Mouse (Mus musculus): ENCODE data around the gene Pip4p1. TPM values are rescaled to one million over a fixed set of nuclear protein-coding genes. Genes with fewer than 3 reads are reported as not detected.

Pip4p1 gene
- polyA plus RNA-seq, 1 experiment from 2014 or later: 52.8 TPM

DNA sequence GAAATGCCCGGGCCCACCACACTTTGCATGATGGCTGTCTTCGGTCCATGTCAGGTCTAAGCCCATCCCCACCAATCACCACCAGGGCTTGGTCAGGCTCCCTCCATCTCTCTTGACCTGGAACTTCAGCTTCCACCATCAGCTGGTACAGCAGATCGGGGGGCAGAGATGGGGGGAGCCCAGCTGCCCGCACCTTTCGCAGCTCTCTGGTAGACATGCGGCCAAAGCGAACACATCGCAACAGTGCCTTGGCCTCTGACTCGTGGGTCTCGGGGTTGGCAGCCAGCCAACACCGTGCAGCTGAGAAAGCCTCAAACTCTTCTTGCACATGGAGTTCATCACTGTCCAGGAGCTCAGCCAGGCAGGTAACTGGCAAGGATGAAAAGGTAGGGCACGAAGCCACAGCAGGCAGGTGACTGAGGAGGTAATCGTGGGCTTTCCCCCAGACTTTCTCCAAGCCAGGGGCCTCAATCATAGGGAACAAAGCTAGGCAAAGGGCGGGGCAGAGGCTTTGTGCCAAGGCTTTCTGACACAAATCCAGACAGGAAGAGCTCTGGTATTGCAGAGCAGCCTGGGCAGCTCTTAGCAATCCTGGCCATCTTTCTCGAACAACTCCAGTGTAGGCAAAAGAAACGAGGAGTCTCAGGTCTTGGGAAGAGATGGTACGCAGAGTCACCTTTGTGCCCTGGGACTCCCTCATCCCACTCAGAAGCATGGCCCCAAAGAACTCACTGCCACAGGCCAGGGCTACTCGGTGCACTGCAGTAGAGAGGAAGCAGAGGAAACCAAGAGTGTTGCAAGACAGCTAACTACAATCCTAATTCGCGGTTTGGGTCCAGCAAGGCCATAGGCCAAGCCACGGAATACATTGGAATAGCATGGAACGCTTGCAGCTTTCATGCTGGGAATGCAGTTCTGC, 37.9 kb downstream of the Pip4p1 start:
- Histone ChIP-seq H3K4me3 (ENCODE audit: low read depth, low read length) (no peak overlapping the region), H3K9ac (ENCODE audit: low read length) (no peak overlapping the region), H3K36me3 (ENCODE audit: control insufficient read depth, insufficient read depth, low read length) (no peaks in the 10 kb centered on the region), H3K4me2 (ENCODE audit: low read depth, severe bottlenecking) (no peak overlapping the region), H3K4me1 (ENCODE audit: control insufficient read depth, insufficient read depth, low read length) (peaks cover 3% of the 10 kb centered on the region; the same call in 1 of the 2 replicates), H3K27ac (replicated peaks; ENCODE audit: low read depth, low read length) (no peak overlapping the region), H3K27me3 (ENCODE audit: control insufficient read depth, insufficient read depth, low read length) (peaks cover 11% of the 10 kb centered on the region; the same call in 1 of the 2 replicates), H3K9me3 (ENCODE audit: control insufficient read depth, low read length) (no peaks in the 10 kb centered on the region)
- DNase-seq (ENCODE audit: low spot score) (no peak), ATAC-seq (ENCODE audit: insufficient number of reproducible peaks, low FRiP score, low TSS enrichment, low read depth) (no peak)
- WGBS: 90% methylated on average over 22 of the region's 22 CpGs

DNA sequence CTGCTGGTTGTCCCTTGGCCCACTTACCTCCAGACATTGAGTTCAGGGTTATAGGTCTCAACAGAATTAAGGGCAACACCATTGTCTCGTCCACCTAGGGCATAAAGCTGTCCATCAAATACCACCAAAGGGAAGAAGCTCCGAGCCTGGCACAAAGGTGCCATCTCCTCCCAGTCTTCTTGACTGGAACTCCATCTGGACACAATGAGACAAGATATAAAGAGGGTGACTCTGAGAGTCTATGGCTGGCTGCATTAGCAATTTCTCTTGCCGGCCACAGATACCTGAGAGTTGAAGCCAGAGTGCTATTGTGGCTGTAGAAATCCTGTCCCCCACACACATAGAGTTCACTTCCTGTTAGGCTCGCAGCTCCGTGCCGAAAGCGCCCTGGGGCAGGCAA, 38.6 kb downstream of the Pip4p1 start:
- ATAC-seq (ENCODE audit: insufficient number of reproducible peaks, low FRiP score, low TSS enrichment, low read depth) (no peak), DNase-seq (ENCODE audit: low spot score) (no peak)
- no peak overlapping the region for H3K4me3 ChIP-seq (ENCODE audit: low read depth, low read length)
- H3K27ac ChIP-seq (replicated peaks; ENCODE audit: low read depth, low read length): no peak overlapping the region
- peaks cover 3% of the 10 kb centered on the region; the same call in 1 of the 2 replicates for H3K4me1 ChIP-seq (ENCODE audit: control insufficient read depth, insufficient read depth, low read length)
- no peak overlapping the region for H3K9ac ChIP-seq (ENCODE audit: low read length)
- WGBS: 89% methylated on average over 7 of the region's 7 CpGs
- H3K9me3 ChIP-seq (ENCODE audit: control insufficient read depth, low read length): no peaks in the 10 kb centered on the region
- H3K36me3 ChIP-seq (ENCODE audit: control insufficient read depth, insufficient read depth, low read length): no peaks in the 10 kb centered on the region
- H3K4me2 ChIP-seq (ENCODE audit: low read depth, severe bottlenecking): no peak overlapping the region
- H3K27me3 ChIP-seq (ENCODE audit: control insufficient read depth, insufficient read depth, low read length): peaks cover 5% of the 10 kb centered on the region; the same call in 1 of the 2 replicates

DNA sequence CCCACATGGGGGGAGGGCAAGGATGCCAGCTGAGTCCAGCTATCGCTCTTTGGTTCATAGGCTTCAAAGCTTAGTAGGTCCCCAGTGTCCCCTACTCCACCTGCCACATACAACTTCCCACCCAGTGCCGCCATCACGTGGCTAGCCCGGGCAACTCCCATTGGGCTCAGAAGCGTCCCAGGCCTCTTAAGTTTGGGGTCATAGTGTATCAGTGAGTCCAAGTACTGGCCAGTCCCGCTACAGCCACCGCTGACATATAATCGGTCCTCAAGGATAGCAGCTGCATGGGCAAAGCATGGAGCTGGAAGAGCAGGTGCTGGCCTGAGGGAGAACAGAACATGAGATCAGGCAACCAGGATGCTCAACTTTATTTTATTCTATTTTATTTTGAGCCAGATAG, 39.0 kb downstream of the Pip4p1 start:
- H3K27ac ChIP-seq (replicated peaks; ENCODE audit: low read depth, low read length): no peak overlapping the region
- peaks cover under 1% of the 10 kb centered on the region; the same call in 1 of the 2 replicates for H3K4me1 ChIP-seq (ENCODE audit: control insufficient read depth, insufficient read depth, low read length)
- H3K4me2 ChIP-seq (ENCODE audit: low read depth, severe bottlenecking): no peak overlapping the region
- 95% methylated on average over 8 of the region's 8 CpGs for WGBS
- ATAC-seq (ENCODE audit: insufficient number of reproducible peaks, low FRiP score, low TSS enrichment, low read depth): no peak
- no peak for DNase-seq (ENCODE audit: low spot score)
- H3K9me3 ChIP-seq (ENCODE audit: control insufficient read depth, low read length): no peaks in the 10 kb centered on the region
- H3K4me3 ChIP-seq (ENCODE audit: low read depth, low read length): no peak overlapping the region
- H3K36me3 ChIP-seq (ENCODE audit: control insufficient read depth, insufficient read depth, low read length): no peaks in the 10 kb centered on the region
- H3K9ac ChIP-seq (ENCODE audit: low read length): no peak overlapping the region
- H3K27me3 ChIP-seq (ENCODE audit: control insufficient read depth, insufficient read depth, low read length): peaks cover 2% of the 10 kb centered on the region; the same call in 1 of the 2 replicates

DNA sequence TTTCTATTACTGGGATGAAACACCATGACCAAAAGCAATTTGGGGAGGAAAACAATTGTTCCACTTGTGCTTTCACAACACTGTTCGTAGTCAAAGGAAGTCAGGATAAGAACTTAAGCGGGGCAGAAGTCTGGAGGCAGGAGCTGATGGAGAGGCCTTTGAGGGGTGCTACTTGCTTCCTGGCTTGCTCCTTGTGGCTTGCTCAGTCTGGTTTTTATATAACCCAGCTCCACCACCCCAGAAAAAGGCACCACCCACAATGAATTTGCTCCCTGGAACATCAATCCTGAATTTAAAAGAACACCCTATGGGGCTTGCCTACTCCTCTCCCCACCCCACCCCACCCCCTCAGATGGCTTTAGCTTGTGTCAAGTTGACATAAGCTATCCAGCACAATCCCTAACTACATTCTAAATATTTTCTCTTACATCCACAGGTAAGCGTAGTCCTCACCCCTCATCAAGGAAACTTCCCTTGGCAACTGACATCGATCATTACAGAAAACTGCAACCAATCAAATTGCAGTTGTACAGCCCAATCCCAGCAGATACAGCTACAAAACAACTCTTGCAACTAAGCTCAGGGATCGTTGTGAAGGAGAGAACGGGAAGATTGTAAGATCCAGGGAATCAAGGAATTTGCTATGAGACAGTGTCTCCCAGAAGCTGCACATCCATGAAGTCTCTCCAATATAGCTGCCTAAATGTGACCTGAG, 54.3 kb downstream of the Pip4p1 start:
- H3K36me3 ChIP-seq (ENCODE audit: control insufficient read depth, insufficient read depth, low read length): no peaks in the 10 kb centered on the region
- 87% methylated on average over 6 of the region's 6 CpGs for WGBS
- no peak overlapping the region for H3K27ac ChIP-seq (replicated peaks; ENCODE audit: low read depth, low read length)
- H3K4me1 ChIP-seq (ENCODE audit: control insufficient read depth, insufficient read depth, low read length): no peaks in the 10 kb centered on the region
- DNase-seq (ENCODE audit: low spot score): no peak
- ATAC-seq (ENCODE audit: insufficient number of reproducible peaks, low FRiP score, low TSS enrichment, low read depth): no peak
- no peak overlapping the region for H3K4me2 ChIP-seq (ENCODE audit: low read depth, severe bottlenecking)
- H3K9me3 ChIP-seq (ENCODE audit: control insufficient read depth, low read length): no peaks in the 10 kb centered on the region
- no peak overlapping the region for H3K9ac ChIP-seq (ENCODE audit: low read length)
- H3K27me3 ChIP-seq (ENCODE audit: control insufficient read depth, insufficient read depth, low read length): no peaks in the 10 kb centered on the region
- no peak overlapping the region for H3K4me3 ChIP-seq (ENCODE audit: low read depth, low read length)

Other genes starting within 250 kb of the Pip4p1 start
- not detected in 2 replicates for gene Olfr747, start 237.7 kb downstream of the Pip4p1 start, polyA plus RNA-seq (2014; fragmentation: Nextera tagmentation; extraction: Ambion mirVana)
- gene Olfr748, start 223.5 kb downstream of the Pip4p1 start, polyA plus RNA-seq (2014; fragmentation: Nextera tagmentation; extraction: Ambion mirVana): not detected in 2 replicates
- gene Olfr749, start 185.8 kb downstream of the Pip4p1 start, polyA plus RNA-seq (2014; fragmentation: Nextera tagmentation; extraction: Ambion mirVana): not detected in 2 replicates
- 79.5 and 85.3 TPM in 2 replicates for gene Ttc5, start 145.3 kb downstream of the Pip4p1 start, polyA plus RNA-seq (2014; fragmentation: Nextera tagmentation; extraction: Ambion mirVana)
- gene Ccnb1ip1, start 123.1 kb downstream of the Pip4p1 start, polyA plus RNA-seq (2014; fragmentation: Nextera tagmentation; extraction: Ambion mirVana): not detected in 2 replicates
- gene Parp2, start 123.0 kb downstream of the Pip4p1 start, polyA plus RNA-seq (2014; fragmentation: Nextera tagmentation; extraction: Ambion mirVana): 71.6 and 79.9 TPM in 2 replicates
- gene Tep1, start 60.3 kb downstream of the Pip4p1 start, polyA plus RNA-seq (2014; fragmentation: Nextera tagmentation; extraction: Ambion mirVana): 5.2 and 6.2 TPM in 2 replicates
- 0.08 TPM in 1 of 2 replicates, not detected in the other for gene Klhl33, start 33.3 kb downstream of the Pip4p1 start, polyA plus RNA-seq (2014; fragmentation: Nextera tagmentation; extraction: Ambion mirVana)
- 173 and 186 TPM in 2 replicates for gene Osgep, start 6.0 kb downstream of the Pip4p1 start, polyA plus RNA-seq (2014; fragmentation: Nextera tagmentation; extraction: Ambion mirVana)
- gene Apex1, start 5.9 kb downstream of the Pip4p1 start, polyA plus RNA-seq (2014; fragmentation: Nextera tagmentation; extraction: Ambion mirVana): 447 and 466 TPM in 2 replicates
- gene Pnp, start 226 bp upstream of the Pip4p1 start, polyA plus RNA-seq (2014; fragmentation: Nextera tagmentation; extraction: Ambion mirVana): 78.4 and 86.1 TPM in 2 replicates
- not detected in 2 replicates for gene Gm49342, start 13.7 kb upstream of the Pip4p1 start, polyA plus RNA-seq (2014; fragmentation: Nextera tagmentation; extraction: Ambion mirVana)
- gene Pnp2, start 25.1 kb upstream of the Pip4p1 start, polyA plus RNA-seq (2014; fragmentation: Nextera tagmentation; extraction: Ambion mirVana): 0.34 and 0.84 TPM in 2 replicates
- gene Rnase10, start 76.9 kb upstream of the Pip4p1 start, polyA plus RNA-seq (2014; fragmentation: Nextera tagmentation; extraction: Ambion mirVana): not detected in 2 replicates
- gene Rnase9, start 111.0 kb upstream of the Pip4p1 start, polyA plus RNA-seq (2014; fragmentation: Nextera tagmentation; extraction: Ambion mirVana): not detected in 2 replicates
- not detected in 2 replicates for gene Rnase11, start 119.3 kb upstream of the Pip4p1 start, polyA plus RNA-seq (2014; fragmentation: Nextera tagmentation; extraction: Ambion mirVana)
- gene Rnase12, start 126.8 kb upstream of the Pip4p1 start, polyA plus RNA-seq (2014; fragmentation: Nextera tagmentation; extraction: Ambion mirVana): not detected in 2 replicates
- not detected in 2 replicates for gene Olfr750, start 143.6 kb upstream of the Pip4p1 start, polyA plus RNA-seq (2014; fragmentation: Nextera tagmentation; extraction: Ambion mirVana)
- 7.1 and 8.8 TPM in 2 replicates for gene Rnase4, start 160.2 kb upstream of the Pip4p1 start, polyA plus RNA-seq (2014; fragmentation: Nextera tagmentation; extraction: Ambion mirVana)
- gene Ang, start 160.3 kb upstream of the Pip4p1 start, polyA plus RNA-seq (2014; fragmentation: Nextera tagmentation; extraction: Ambion mirVana): 1.9 and 2.2 TPM in 2 replicates
- not detected in 2 replicates for gene Eddm3b, start 183.6 kb upstream of the Pip4p1 start, polyA plus RNA-seq (2014; fragmentation: Nextera tagmentation; extraction: Ambion mirVana)
- gene Rnase6, start 193.1 kb upstream of the Pip4p1 start, polyA plus RNA-seq (2014; fragmentation: Nextera tagmentation; extraction: Ambion mirVana): 0.20 and 0.41 TPM in 2 replicates
- gene Rnase1, start 215.9 kb upstream of the Pip4p1 start, polyA plus RNA-seq (2014; fragmentation: Nextera tagmentation; extraction: Ambion mirVana): 0.20 TPM in 1 of 2 replicates, not detected in the other
- not detected in 2 replicates for gene Rnase2b, start 231.4 kb upstream of the Pip4p1 start, polyA plus RNA-seq (2014; fragmentation: Nextera tagmentation; extraction: Ambion mirVana)

All from limb, embryonic 11.5 days (tissue).